Mouse (Mus musculus): ENCODE results near the gene Esam.

The Esam gene

GRCm38 (mm10) chr9:37530888-37531705 is 3.2 kb downstream of the Esam start:
- no peak for DNase-seq

- DNase-seq = no peak
These were observed 9.0 kb downstream of the Esam start for GRCm38 (mm10) chr9:37536851-37537250.

- no peak for DNase-seq
These were observed 9.9 kb downstream of the Esam start for GRCm38 (mm10) chr9:37537658-37538250.

- no peak for DNase-seq
These were observed 11.5 kb downstream of the Esam start, which contains the start of gene Vsig2 for GRCm38 (mm10) chr9:37539170-37540025. Gene Vsig2 (plus strand): TSS chr9:37539255.

GRCm38 (mm10) chr9:37540226-37540625 is 12.3 kb downstream of the Esam start:
- no peak for DNase-seq

GRCm38 (mm10) chr9:37540701-37541575 is 13.1 kb downstream of the Esam start:
- no peak for DNase-seq

- DNase-seq = no peak
These were observed 14.2 kb downstream of the Esam start for GRCm38 (mm10) chr9:37541851-37542642.

- DNase-seq = no peak
These were observed 16.1 kb downstream of the Esam start for GRCm38 (mm10) chr9:37543869-37544440.

GRCm38 (mm10) chr9:37544447-37545165 is 16.7 kb downstream of the Esam start:
- DNase-seq = peak; percentile 74

- DNase-seq = no peak
These were observed 17.3 kb downstream of the Esam start for GRCm38 (mm10) chr9:37545166-37545610.

- DNase-seq = peak; percentile 8
These were observed 18.1 kb downstream of the Esam start for GRCm38 (mm10) chr9:37545847-37546452.

GRCm38 (mm10) chr9:37546889-37547288 is 19.0 kb downstream of the Esam start:
- no peak for DNase-seq

- DNase-seq = no peak
These were observed 22.6 kb downstream of the Esam start for GRCm38 (mm10) chr9:37550435-37550834.

GRCm38 (mm10) chr9:37551751-37552531 is 24.1 kb downstream of the Esam start:
- no peak for DNase-seq

GRCm38 (mm10) chr9:37552536-37553293 is 24.8 kb downstream of the Esam start, which contains the start of gene Nrgn:
Gene Nrgn (minus strand): TSS chr9:37552904.
- peak; percentile 74 for DNase-seq

GRCm38 (mm10) chr9:37554279-37554678 is 26.4 kb downstream of the Esam start:
- no peak for DNase-seq

- DNase-seq = no peak
These were observed 27.2 kb downstream of the Esam start, which contains the start of gene Siae for GRCm38 (mm10) chr9:37554838-37555748. Gene Siae (plus strand): TSS chr9:37555698.
